Mouse (Mus musculus) monocyte, adult 5-6 weeks (primary cell): ENCODE results near the gene Gm28374. TPM values are rescaled to one million over a fixed set of nuclear protein-coding genes. Genes with fewer than 3 reads are reported as not detected.

Experiments used
- ATAC-seq: fragments of 153-309, 156-312 bp; replicated peaks from 2 replicates; pipeline ENCODE4 v1.8.0; 2017; ENCODE audit warnings: mild to moderate bottlenecking; ENCODE audit not compliant: low TSS enrichment, insufficient number of reproducible peaks, severe bottlenecking, poor library complexity, low FRiP score
- total RNA-seq: library from RNA; stranded (forward); fragments of 200-1000, 200-491, 200-594 nt; gene quantifications from 3 replicates; pipeline ENCODE4 v1.2.3, GENCODE M21; 2017

The Gm28374 gene
- total RNA-seq, 1 experiment from 2014 or later: not detected

DNA sequence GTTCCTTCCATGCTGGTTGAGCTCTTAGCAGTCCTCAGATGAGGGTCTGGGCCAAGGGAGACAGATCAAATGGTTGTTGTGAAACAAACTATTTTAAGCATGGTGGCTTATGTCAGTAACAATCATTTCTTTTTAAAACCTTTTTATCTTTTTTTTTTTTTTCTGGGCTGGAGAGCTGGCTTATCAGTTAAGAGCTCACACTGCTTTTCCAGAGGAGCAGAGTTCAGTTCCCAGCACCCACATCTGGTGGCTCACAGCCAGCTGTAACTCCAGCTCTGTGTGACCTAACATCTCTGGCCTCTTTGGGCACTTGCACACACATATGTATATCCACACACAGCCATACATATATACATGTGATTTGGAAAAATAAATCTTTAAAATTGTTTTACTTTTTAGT is 44.4 kb downstream of the Gm28374 start:
- ATAC-seq: no peak

DNA sequence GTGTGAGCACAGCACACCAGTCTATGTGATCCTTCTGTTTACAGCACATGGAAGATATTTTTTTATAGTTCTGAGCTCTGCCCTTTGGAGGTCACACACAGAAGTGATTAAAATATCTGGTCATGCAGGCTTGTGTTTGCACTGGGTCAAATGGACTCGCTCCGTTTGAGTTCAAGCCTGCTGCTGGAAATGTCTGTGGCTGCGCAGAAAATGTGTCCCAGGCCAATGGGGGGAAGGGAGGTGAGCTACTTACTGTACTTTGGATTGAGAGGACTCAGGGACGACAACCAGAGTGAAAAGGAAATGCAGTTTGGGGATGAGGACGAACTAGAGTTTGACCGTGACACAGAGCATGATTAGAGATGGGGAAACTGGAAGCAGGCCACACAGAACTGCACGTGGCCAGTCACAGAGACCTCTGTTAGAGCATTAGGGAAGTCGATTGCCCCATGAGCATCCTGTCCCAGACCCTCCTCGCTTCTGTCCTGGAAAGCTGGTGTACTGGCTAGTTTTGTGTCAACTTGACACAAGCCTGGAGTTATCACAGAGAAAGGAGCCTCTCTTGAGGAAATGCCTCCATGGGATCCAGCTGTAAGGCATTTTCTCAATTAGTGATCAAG is 46.0 kb downstream of the Gm28374 start:
- ATAC-seq: no peak

DNA sequence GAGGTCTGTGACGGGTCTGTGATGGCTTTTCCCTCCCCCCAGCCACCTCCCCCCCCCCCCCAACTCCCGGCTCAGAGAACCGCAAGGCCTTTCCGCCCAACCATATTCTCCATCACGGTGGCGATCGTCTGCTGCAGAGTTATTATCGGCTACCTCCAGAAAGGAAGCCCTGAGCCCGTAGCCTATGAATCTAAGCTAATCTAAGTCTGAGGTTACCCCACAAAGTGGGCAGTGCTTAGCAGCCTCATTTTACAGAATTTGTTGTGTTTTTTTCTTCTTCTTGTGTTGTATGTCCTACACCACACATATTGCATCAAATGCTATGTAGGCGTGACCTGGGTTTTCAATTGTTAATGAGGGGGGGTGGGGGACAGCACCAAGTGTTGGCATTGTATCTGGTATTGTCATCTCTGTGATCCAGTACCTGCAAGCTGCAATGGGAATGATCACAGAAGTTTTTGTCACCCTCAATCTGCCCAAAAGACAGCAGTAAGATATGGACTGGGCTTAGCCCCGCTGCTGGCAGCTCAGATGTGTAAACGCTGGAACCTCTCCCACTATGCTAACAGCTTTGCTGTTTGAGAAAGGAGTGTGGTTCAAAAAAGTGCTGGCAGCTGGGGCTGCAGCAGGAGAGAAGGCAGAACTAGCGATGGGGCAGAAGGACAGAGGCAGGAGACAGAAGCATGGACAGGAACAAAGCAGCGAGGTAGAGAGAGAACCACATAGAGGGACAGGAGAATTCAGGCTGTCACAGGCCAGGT is 51.4 kb downstream of the Gm28374 start:
- no peak for ATAC-seq

DNA sequence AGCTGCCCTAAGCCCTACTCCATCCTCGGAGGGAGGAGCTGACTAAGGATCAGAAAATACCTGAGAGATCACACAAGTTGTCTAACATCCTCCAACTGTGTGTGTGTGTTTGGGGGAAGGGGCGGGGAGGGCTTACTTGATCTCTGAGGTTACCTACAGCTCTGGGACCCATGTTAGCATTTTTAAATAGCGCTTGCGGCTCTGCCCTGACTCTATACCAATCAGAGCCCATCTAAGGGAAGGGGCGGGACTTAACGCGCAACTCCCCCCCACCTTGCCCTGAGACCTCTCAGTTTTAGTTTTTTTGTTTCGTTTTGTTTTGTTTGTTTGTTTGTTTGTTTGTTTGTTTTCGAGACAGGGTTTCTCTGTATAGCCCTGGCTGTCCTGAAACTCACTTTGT is 52.6 kb downstream of the Gm28374 start:
- no peak for ATAC-seq

DNA sequence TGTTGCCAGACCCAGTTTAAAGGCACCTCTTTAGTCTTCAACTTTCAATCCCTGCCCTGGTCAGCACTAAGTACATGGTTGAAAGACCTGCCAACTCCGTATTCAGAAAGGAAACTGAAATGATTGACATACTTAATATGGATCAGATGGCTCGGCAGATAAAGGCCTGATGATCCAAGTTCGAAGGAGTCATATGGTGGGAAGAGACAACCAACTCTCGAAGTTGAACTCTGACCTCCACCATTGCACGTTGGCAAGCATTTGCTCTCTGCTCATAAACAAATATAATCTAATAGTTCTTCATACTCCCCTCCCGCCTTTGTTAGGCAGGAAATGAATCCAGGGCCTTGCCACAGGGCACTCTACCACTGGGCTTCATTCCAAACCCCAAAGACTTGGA is 53.1 kb downstream of the Gm28374 start:
- no peak for ATAC-seq

Other genes with a start within 250 kb of the Gm28374 start
- 32.8 to 50.6 TPM (median 34.5 TPM) in 3 replicates for gene Frmd8, start 207.0 kb downstream of the Gm28374 start, total RNA-seq
- gene Slc25a45, start 204.4 kb downstream of the Gm28374 start, total RNA-seq: 64.4 to 73.5 TPM (median 69.7 TPM) in 3 replicates
- gene Tigd3, start 188.1 kb downstream of the Gm28374 start, total RNA-seq: 0.64 to 0.97 TPM (median 0.95 TPM) in 3 replicates
- 50.3 to 76.6 TPM (median 76.0 TPM) in 3 replicates for gene Dpf2, start 169.2 kb downstream of the Gm28374 start, total RNA-seq
- gene Cdc42ep2, start 157.4 kb downstream of the Gm28374 start, total RNA-seq: 14.7 to 32.1 TPM (median 27.0 TPM) in 3 replicates
- gene Pola2, start 118.1 kb downstream of the Gm28374 start, total RNA-seq: 16.7 to 31.5 TPM (median 26.8 TPM) in 3 replicates
- gene Slc22a20, start 96.1 kb downstream of the Gm28374 start, total RNA-seq: not detected in 3 replicates
- 45.8 to 78.2 TPM (median 59.2 TPM) in 3 replicates for gene Capn1, start 66.4 kb downstream of the Gm28374 start, total RNA-seq
- 7.7 to 16.8 TPM (median 11.2 TPM) in 3 replicates for gene Syvn1, start 35.7 kb downstream of the Gm28374 start, total RNA-seq
- 10.1 to 30.8 TPM (median 29.6 TPM) in 3 replicates for gene Mrpl49, start 24.5 kb downstream of the Gm28374 start, total RNA-seq
- gene Fau, start 24.4 kb downstream of the Gm28374 start, total RNA-seq: 2,354 to 3,035 TPM (median 2,719 TPM) in 3 replicates
- gene Znhit2, start 21.1 kb downstream of the Gm28374 start, total RNA-seq: 4.8 to 9.3 TPM (median 8.4 TPM) in 3 replicates
- 5.5 to 18.5 TPM (median 8.9 TPM) in 3 replicates for gene Tm7sf2, start 13.9 kb downstream of the Gm28374 start, total RNA-seq
- 61.1 to 80.8 TPM (median 75.6 TPM) in 3 replicates for gene Vps51, start 5.0 kb downstream of the Gm28374 start, total RNA-seq
- not detected in 3 replicates for gene Tmem262, start 2.2 kb downstream of the Gm28374 start, total RNA-seq
- 29.3 to 49.8 TPM (median 34.6 TPM) in 3 replicates for gene Zfpl1, start 2.7 kb upstream of the Gm28374 start, total RNA-seq
- 0.49 to 0.76 TPM (median 0.75 TPM) in 3 replicates for gene Cdca5, start 2.7 kb upstream of the Gm28374 start, total RNA-seq
- gene AC131692.1, start 12.2 kb upstream of the Gm28374 start, total RNA-seq: 1.4 TPM in 1 of 3 replicates, not detected in the others
- 1.3 TPM in 1 of 3 replicates, not detected in the others for gene Naaladl1, start 23.5 kb upstream of the Gm28374 start, total RNA-seq
- 2.1 to 2.6 TPM (median 2.1 TPM) in 3 replicates for gene Sac3d1, start 36.4 kb upstream of the Gm28374 start, total RNA-seq
- 8.8 to 22.5 TPM (median 11.5 TPM) in 3 replicates for gene Snx15, start 46.0 kb upstream of the Gm28374 start, total RNA-seq
- 0.78 to 5.3 TPM (median 1.9 TPM) in 3 replicates for gene Batf2, start 58.7 kb upstream of the Gm28374 start, total RNA-seq
- gene Arl2, start 59.3 kb upstream of the Gm28374 start, total RNA-seq: 4.8 to 9.6 TPM (median 5.8 TPM) in 3 replicates
- gene Majin, start 102.1 kb upstream of the Gm28374 start, total RNA-seq: not detected in 3 replicates
- gene Gpha2, start 144.1 kb upstream of the Gm28374 start, total RNA-seq: not detected in 3 replicates
- gene Ppp2r5b, start 153.6 kb upstream of the Gm28374 start, total RNA-seq: 15.6 to 22.7 TPM (median 18.0 TPM) in 3 replicates
- gene Atg2a, start 159.4 kb upstream of the Gm28374 start, total RNA-seq: 32.7 to 41.0 TPM (median 33.2 TPM) in 3 replicates
- 40.8 to 62.5 TPM (median 59.6 TPM) in 3 replicates for gene Ehd1, start 194.5 kb upstream of the Gm28374 start, total RNA-seq
- 1.9 to 4.3 TPM (median 2.2 TPM) in 3 replicates for gene Cdc42bpg, start 224.2 kb upstream of the Gm28374 start, total RNA-seq